Mouse (Mus musculus) cerebellum, postnatal 4 days (tissue): ENCODE results near the gene Adamts4.
"Not testable (repeated sequence)": the region's sequence is repeated elsewhere in the genome, so short reads cannot be mapped to it uniquely, and the experiment has no call there.

Source experiments
- DNase-seq, 2 experiments: peaks; one replicate each; pipeline ENCODE4 v3.0.0; 2022; ENCODE audit warnings: low spot score in 2 of 2, mixed read lengths in 1 of 2

The Adamts4 gene

GRCm38 (mm10) chr1:171231844-171232243 lies 18.4 kb upstream of the Adamts4 start:
- DNase-seq, result no peak

GRCm38 (mm10) chr1:171232348-171232747 lies 17.9 kb upstream of the Adamts4 start:
- no peak for DNase-seq

GRCm38 (mm10) chr1:171232800-171233730 lies 17.2 kb upstream of the Adamts4 start:
- no peak for DNase-seq

GRCm38 (mm10) chr1:171234126-171234525 lies 16.1 kb upstream of the Adamts4 start, which contains the start of gene Fcer1g:
TSS of gene Fcer1g (minus strand) at chr1:171234365.
- DNase-seq, result no peak

- DNase-seq, result no peak
Measured at GRCm38 (mm10) chr1:171234538-171234937, 15.7 kb upstream of the Adamts4 start.

GRCm38 (mm10) chr1:171235791-171236190 lies 14.4 kb upstream of the Adamts4 start:
- DNase-seq, result no peak

- DNase-seq, result no peak
Measured at GRCm38 (mm10) chr1:171237438-171237837, 12.8 kb upstream of the Adamts4 start.

- peak in 1 of 2 experiments; percentile 55 for DNase-seq
Measured at GRCm38 (mm10) chr1:171238463-171238862, 11.8 kb upstream of the Adamts4 start.

GRCm38 (mm10) chr1:171239992-171240744 lies 10.1 kb upstream of the Adamts4 start:
- DNase-seq, result no peak

GRCm38 (mm10) chr1:171240911-171241310 lies 9.3 kb upstream of the Adamts4 start:
- no peak for DNase-seq

GRCm38 (mm10) chr1:171241952-171242351 lies 8.3 kb upstream of the Adamts4 start:
- not testable (repeated sequence) for DNase-seq

GRCm38 (mm10) chr1:171245353-171245752 lies 4.9 kb upstream of the Adamts4 start:
- DNase-seq, result no peak

GRCm38 (mm10) chr1:171246709-171247452 lies 3.3 kb upstream of the Adamts4 start:
- DNase-seq, result peak; percentile 93 to 98

GRCm38 (mm10) chr1:171247453-171247841 lies 2.8 kb upstream of the Adamts4 start:
- DNase-seq, result no peak

- DNase-seq, result no peak
Measured at GRCm38 (mm10) chr1:171247916-171248315, 2.3 kb upstream of the Adamts4 start.

- DNase-seq, result no peak
Measured at GRCm38 (mm10) chr1:171248386-171249226, 1.6 kb upstream of the Adamts4 start.

GRCm38 (mm10) chr1:171250680-171251593 lies 716 bp downstream of the Adamts4 start, which contains the start of gene Ndufs2:
TSS of gene Ndufs2 (minus strand) at chr1:171251388.
- DNase-seq, result peak in 1 of 2 experiments; percentile 55

- no peak for DNase-seq
Measured at GRCm38 (mm10) chr1:171251594-171252324, 1.5 kb downstream of the Adamts4 start.

- no peak for DNase-seq
Measured at GRCm38 (mm10) chr1:171252415-171252814, 2.2 kb downstream of the Adamts4 start.
